ENCODE assay signal across 9 mouse cellular contexts in the genomic region with DNA sequence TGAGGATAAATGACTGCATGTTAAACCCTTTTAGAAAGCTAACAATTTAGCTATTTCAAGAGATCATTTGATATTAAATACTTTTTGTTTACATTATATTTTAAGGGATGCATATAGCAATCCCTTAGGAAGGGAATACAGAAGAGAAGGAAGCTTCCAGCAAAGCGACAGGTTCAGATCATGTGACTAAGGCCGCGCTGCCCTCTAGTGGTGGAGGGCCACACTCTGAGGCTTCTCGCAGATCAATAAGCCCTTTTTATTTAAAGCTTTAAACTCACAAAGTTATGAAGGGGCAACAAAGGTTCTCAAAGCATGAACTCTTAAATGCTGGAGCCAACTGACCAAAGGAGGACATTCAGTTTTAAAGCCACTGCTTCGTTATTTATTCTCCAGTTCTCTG. TPM values are rescaled to one million over a fixed set of nuclear protein-coding genes. Genes with fewer than 3 reads are reported as not detected.
DNase-seq lines count a peak whose midpoint lies in the region; ATAC-seq and TF ChIP-seq lines count a peak whose summit lies in the region.
"Had no signal": no experiment of that assay in that cellular context is flagged by ENCODE, and none has a peak within 500 bp of the region (broad histone marks: within the 10 kb centered on the region; RNA-seq: fewer than 3 reads in every experiment).

No protein-coding gene starts in this region.

- intact Hi-C loops in left cerebral cortex, postnatal 14 days (cut with DNase I), result loop anchor here (10.0 kb wide), 1 partner anchor 289 kb away; no protein-coding TSS in a partner anchor

- TF ChIP-seq EP300 in MEL (IDR thresholded peaks at IDR 0.05; ENCODE audit: low read depth in 1 of 2, low read length in 2 of 2), result no peak

- no peak overlapping the region for H3K9ac ChIP-seq in intestine, postnatal 0 days (ENCODE audit: low read depth, low read length)
- no peak overlapping the region for H3K9ac ChIP-seq in intestine, embryonic 15.5 days
- H3K9ac ChIP-seq in MEL (ENCODE audit: control insufficient read depth, low read depth, low read length, poor library complexity, severe bottlenecking), result no peak overlapping the region
- H3K9ac ChIP-seq: embryonic facial prominence, embryonic 13.5 days had no signal

- H3K9me3 ChIP-seq in intestine, postnatal 0 days (ENCODE audit: control insufficient read depth), result no peaks in the 10 kb centered on the region
- no peaks in the 10 kb centered on the region for H3K9me3 ChIP-seq in intestine, embryonic 15.5 days
- H3K9me3 ChIP-seq in MEL (replicated peaks; ENCODE audit: insufficient read depth, low read length), result no peaks in the 10 kb centered on the region
- H3K9me3 ChIP-seq: embryonic facial prominence, embryonic 13.5 days had no signal

- DNase-seq in MEL (ENCODE audit: low read depth, low spot score), result peak; percentile 64
- peak; percentile 36 for DNase-seq in cerebellum, adult 9-10 months
- DNase-seq in heart, postnatal 4 days, result peak; percentile 75
- peak; percentile 25 to 57 for DNase-seq in left cerebral cortex, postnatal 14 days (ENCODE audit: low spot score in 2 of 2)
- peak; percentile 35 to 59 for DNase-seq in urinary bladder, adult 18-20 months (ENCODE audit: low spot score in 2 of 2)

- H3K79me2 ChIP-seq in MEL (ENCODE audit: control insufficient read depth, insufficient read depth, low read length, poor library complexity), result no peaks in the 10 kb centered on the region

- H3K4me2 ChIP-seq in intestine, postnatal 0 days (replicated peaks; ENCODE audit: low read depth), result no peak overlapping the region
- H3K4me2 ChIP-seq in intestine, embryonic 15.5 days (replicated peaks), result no peak overlapping the region
- H3K4me2 ChIP-seq: embryonic facial prominence, embryonic 13.5 days had no signal

- peak; percentile 84 for TF ChIP-seq CTCF in intestine, postnatal 0 days (IDR thresholded peaks at IDR 0.05; ENCODE audit: low read depth)
- peak; percentile 73 to 90 (median 87) for TF ChIP-seq CTCF in MEL (IDR thresholded peaks at IDR 0.05 in 2 of 3, conservative IDR thresholded peaks at IDR 0.05 in 1 of 3; ENCODE audit: control insufficient read depth in 1 of 3, insufficient read depth in 1 of 3, low read depth in 2 of 3, low read length in 3 of 3, poor library complexity in 1 of 3, severe bottlenecking in 1 of 3)

- no peaks in the 10 kb centered on the region; the same call in 1 of the 2 replicates for H3K4me1 ChIP-seq in intestine, postnatal 0 days (replicated peaks; ENCODE audit: control insufficient read depth, insufficient read depth, low read length)
- no peaks in the 10 kb centered on the region; the same call in 1 of the 2 replicates for H3K4me1 ChIP-seq in intestine, embryonic 15.5 days (replicated peaks)
- 0 out of 4 replicates have a peak, but pooled peaks cover 0 to 2% of the 10 kb centered on the region in 2 experiments for H3K4me1 ChIP-seq in MEL (ENCODE audit: control insufficient read depth in 1 of 2, insufficient read depth in 2 of 2, low read length in 2 of 2)
- H3K4me1 ChIP-seq: embryonic facial prominence, embryonic 13.5 days had no signal

- peaks cover 2% of the 10 kb centered on the region; the same call in 1 of the 2 replicates for H3K36me3 ChIP-seq in intestine, postnatal 0 days (ENCODE audit: control insufficient read depth, insufficient read depth)
- H3K36me3 ChIP-seq in intestine, embryonic 15.5 days, result no peaks in the 10 kb centered on the region
- peaks cover 0 to 2% of the 10 kb centered on the region in 2 experiments; a peak in 1 of 4 replicates for H3K36me3 ChIP-seq in MEL (ENCODE audit: control insufficient read depth in 1 of 2, insufficient read depth in 2 of 2, low read length in 2 of 2)

- ATAC-seq in intestine, postnatal 0 days, result no peak
- ATAC-seq in intestine, embryonic 15.5 days, result no peak
- ATAC-seq in neutrophil, adult 5-6 weeks (ENCODE audit: extremely low read depth, insufficient number of reproducible peaks, low FRiP score, poor library complexity, severe bottlenecking), result 0 out of 2 replicates have a peak, but pooled peaks have one; percentile 39

- H3K4me3 ChIP-seq in intestine, postnatal 0 days (ENCODE audit: low read depth, low read length), result no peak overlapping the region
- H3K4me3 ChIP-seq in intestine, embryonic 15.5 days (replicated peaks), result no peak overlapping the region
- H3K4me3 ChIP-seq in MEL (ENCODE audit: control insufficient read depth in 1 of 2, insufficient read depth in 1 of 2, low read depth in 2 of 2, low read length in 2 of 2), result no peak overlapping the region
- H3K4me3 ChIP-seq: embryonic facial prominence, embryonic 13.5 days had no signal

- WGBS in intestine, postnatal 0 days, result 25% methylated on average over 5 of the region's 5 CpGs
- 35% methylated on average over 5 of the region's 5 CpGs for WGBS in intestine, embryonic 15.5 days

- H3K27me3 ChIP-seq in intestine, postnatal 0 days (replicated peaks; ENCODE audit: control insufficient read depth, insufficient read depth, low read length), result no peaks in the 10 kb centered on the region
- no peaks in the 10 kb centered on the region for H3K27me3 ChIP-seq in intestine, embryonic 15.5 days (replicated peaks)
- no peaks in the 10 kb centered on the region for H3K27me3 ChIP-seq in MEL (ENCODE audit: control insufficient read depth in 1 of 2, insufficient read depth in 2 of 2, low read length in 2 of 2)
- H3K27me3 ChIP-seq: embryonic facial prominence, embryonic 13.5 days had no signal

- peak; percentile 82 for TF ChIP-seq RAD21 in MEL (IDR thresholded peaks at IDR 0.05; ENCODE audit: low read depth, low read length)

- TF ChIP-seq POLR2A in MEL (IDR thresholded peaks at IDR 0.05; ENCODE audit: control insufficient read depth in 1 of 2, insufficient read depth in 1 of 2, low read depth in 1 of 2, low read length in 2 of 2, poor library complexity in 1 of 2), result no peak

- no peak overlapping the region for H3K27ac ChIP-seq in intestine, postnatal 0 days (ENCODE audit: low read depth, low read length)
- H3K27ac ChIP-seq in intestine, embryonic 15.5 days, result no peak overlapping the region
- no peak overlapping the region for H3K27ac ChIP-seq in MEL (ENCODE audit: control insufficient read depth, low read depth, low read length)
- H3K27ac ChIP-seq: embryonic facial prominence, embryonic 13.5 days had no signal

TF ChIP-seq in MEL, 35 proteins besides CTCF, POLR2A, EP300 and RAD21:
- peak; percentile 92 for TF ChIP-seq USF1 (IDR thresholded peaks at IDR 0.05; ENCODE audit: low read depth, low read length)
- peak; percentile 61 for TF ChIP-seq ZC3H11A (IDR thresholded peaks at IDR 0.05; ENCODE audit: low read depth, low read length)
- no peak for TF ChIP-seq GABPA (IDR thresholded peaks at IDR 0.05; ENCODE audit: low read depth, low read length)
- peak; percentile 43; the same call in 1 of the 2 replicates for TF ChIP-seq BHLHE40 (IDR thresholded peaks at IDR 0.05; ENCODE audit: borderline replicate concordance, low read depth, low read length)
- TF ChIP-seq SMC3 (IDR thresholded peaks at IDR 0.05; ENCODE audit: low read depth, low read length), result peak; percentile 85
- TF ChIP-seq USF2 (IDR thresholded peaks at IDR 0.05; ENCODE audit: borderline replicate concordance in 1 of 2, insufficient read depth in 1 of 2, low read depth in 1 of 2, low read length in 2 of 2), result peak in 1 of 2 experiments; percentile 55; a peak in 1 of 4 replicates
- no peak for TF ChIP-seq ELF1 (IDR thresholded peaks at IDR 0.05; ENCODE audit: low read depth, low read length)

RNA-seq across cellular contexts. Expression of a gene that starts 39.4 kb away (rescaled TPM):
- polyA plus RNA-seq in intestine, postnatal 0 days (2015; fragmentation: Nextera tagmentation; extraction: Ambion mirVana), result 38.7 and 40.3 TPM in 2 replicates
- 107 and 116 TPM in 2 replicates for polyA plus RNA-seq in intestine, embryonic 15.5 days (2015; fragmentation: Nextera tagmentation; extraction: Ambion mirVana)
- total RNA-seq in MEL (2012; rRNA removed), result 0.13 and 0.23 TPM in 2 replicates
- under 1 TPM in 1 of 2 experiments, not detected in 1; 0.86 TPM for polyA plus RNA-seq in MEL (2012; ENCODE audit: insufficient read depth in 1 of 2, insufficient read length in 2 of 2, low read depth in 1 of 2, low replicate concordance in 2 of 2, missing spikeins in 1 of 2)
- total RNA-seq in heart, postnatal 4 days (2021), result 10 to 100 TPM; 23.9 to 24.8 TPM
- 1 to 10 TPM; 1.8 to 3.6 TPM for total RNA-seq in left cerebral cortex, postnatal 14 days (2021)
- total RNA-seq in neutrophil, adult 5-6 weeks (2017), result 0.47 and 0.61 TPM in 2 replicates

Comparison
In these comparisons a context has a peak if more than half of its experiments do, and no peak if none do; other contexts are left out.
1. RNA of a gene that starts 39.4 kb away (total RNA-seq): 23.9 to 24.8 TPM in heart, postnatal 4 days; 1.8 to 3.6 TPM in left cerebral cortex, postnatal 14 days, 0.47 to 0.61 TPM in neutrophil, adult 5-6 weeks and 0.13 to 0.23 TPM in MEL; every median in the first group is over 4 times any median in the second.
2. Peak in every context shown above with its lines, with median percentiles within 50 percentile points of each other: DNase-seq.